Mouse (Mus musculus): Measurements from ENCODE around the gene F2r. TPM values are rescaled to one million over a fixed set of nuclear protein-coding genes. Genes with fewer than 3 reads are reported as not detected.

F2r gene
- polyA plus RNA-seq, 1 experiment from 2014 or later = 63.4 TPM

DNA sequence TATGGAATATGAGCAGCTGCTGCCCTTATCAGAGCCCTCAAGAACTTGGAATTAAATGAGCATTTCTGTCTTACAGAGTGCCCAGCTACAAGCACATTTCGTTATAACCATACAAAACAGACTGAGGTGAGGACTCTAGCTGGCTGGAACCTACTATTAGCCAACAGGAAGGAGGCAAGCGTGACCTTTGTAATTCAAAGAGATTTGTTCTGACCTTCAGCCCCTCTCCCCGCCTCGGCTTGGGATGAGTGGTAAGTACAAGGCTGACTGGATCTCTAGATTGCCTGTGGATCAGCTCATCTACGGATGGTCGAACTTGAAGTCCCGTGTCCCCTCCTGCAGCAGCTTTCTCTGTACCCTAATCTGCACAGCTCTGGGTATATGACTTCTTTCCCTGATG, 8.4 kb upstream of the F2r start:
- Histone ChIP-seq H3K4me3 (ENCODE audit: low read depth, low read length) (no peak overlapping the region), H3K27ac (replicated peaks; ENCODE audit: low read depth, low read length) (no peak overlapping the region), H3K4me1 (ENCODE audit: control insufficient read depth, insufficient read depth, low read length) (no peaks in the 10 kb centered on the region), H3K27me3 (replicated peaks; ENCODE audit: control insufficient read depth, insufficient read depth, low read length) (no peaks in the 10 kb centered on the region), H3K4me2 (ENCODE audit: low read depth, low read length) (no peak overlapping the region), H3K9ac (ENCODE audit: low read depth, low read length) (no peak overlapping the region), H3K9me3 (ENCODE audit: control insufficient read depth, low read length) (no peaks in the 10 kb centered on the region), H3K36me3 (ENCODE audit: control insufficient read depth, insufficient read depth, low read length) (peaks cover 21% of the 10 kb centered on the region)
- ATAC-seq (ENCODE audit: low read depth) = no peak
- WGBS = 58% methylated on average over 7 of the region's 7 CpGs
- no peak for DNase-seq (ENCODE audit: low spot score)

GRCm38 (mm10) chr13:95623042-95623441, 4.8 kb upstream of the F2r start:
- Histone ChIP-seq H3K4me3 (ENCODE audit: low read depth, low read length) (no peak overlapping the region), H3K4me1 (ENCODE audit: control insufficient read depth, insufficient read depth, low read length) (no peaks in the 10 kb centered on the region), H3K9ac (ENCODE audit: low read depth, low read length) (no peak overlapping the region), H3K36me3 (ENCODE audit: control insufficient read depth, insufficient read depth, low read length) (peaks cover 4% of the 10 kb centered on the region; the same call in 1 of the 2 replicates), H3K27ac (replicated peaks; ENCODE audit: low read depth, low read length) (no peak overlapping the region), H3K9me3 (ENCODE audit: control insufficient read depth, low read length) (no peaks in the 10 kb centered on the region), H3K4me2 (ENCODE audit: low read depth, low read length) (no peak overlapping the region), H3K27me3 (replicated peaks; ENCODE audit: control insufficient read depth, insufficient read depth, low read length) (no peaks in the 10 kb centered on the region)
- ATAC-seq (ENCODE audit: low read depth) (no peak), DNase-seq (ENCODE audit: low spot score) (no peak)
- WGBS = 74% methylated on average over 3 of the region's 3 CpGs

- ATAC-seq (ENCODE audit: low read depth) (no peak), DNase-seq (ENCODE audit: low spot score) (no peak)
- H3K27me3 ChIP-seq (replicated peaks; ENCODE audit: control insufficient read depth, insufficient read depth, low read length) = no peaks in the 10 kb centered on the region
- H3K4me2 ChIP-seq (ENCODE audit: low read depth, low read length) = no peak overlapping the region
- H3K36me3 ChIP-seq (ENCODE audit: control insufficient read depth, insufficient read depth, low read length) = no peaks in the 10 kb centered on the region
- no peak overlapping the region for H3K9ac ChIP-seq (ENCODE audit: low read depth, low read length)
- H3K9me3 ChIP-seq (ENCODE audit: control insufficient read depth, low read length) = no peaks in the 10 kb centered on the region
- H3K4me3 ChIP-seq (ENCODE audit: low read depth, low read length) = no peak overlapping the region
- H3K27ac ChIP-seq (replicated peaks; ENCODE audit: low read depth, low read length) = no peak overlapping the region
- WGBS = 85% methylated on average over 3 of the region's 3 CpGs
- H3K4me1 ChIP-seq (ENCODE audit: control insufficient read depth, insufficient read depth, low read length) = peaks cover 4% of the 10 kb centered on the region
These were observed 3.3 kb upstream of the F2r start for GRCm38 (mm10) chr13:95621563-95621962.

- H3K4me1 ChIP-seq (ENCODE audit: control insufficient read depth, insufficient read depth, low read length) = peaks cover 18% of the 10 kb centered on the region
- H3K9me3 ChIP-seq (ENCODE audit: control insufficient read depth, low read length) = no peaks in the 10 kb centered on the region
- H3K27ac ChIP-seq (replicated peaks; ENCODE audit: low read depth, low read length) = peak overlapping the region; percentile 78
- no peaks in the 10 kb centered on the region for H3K27me3 ChIP-seq (replicated peaks; ENCODE audit: control insufficient read depth, insufficient read depth, low read length)
- H3K36me3 ChIP-seq (ENCODE audit: control insufficient read depth, insufficient read depth, low read length) = no peaks in the 10 kb centered on the region
- peak overlapping the region; percentile 85 for H3K4me3 ChIP-seq (ENCODE audit: low read depth, low read length)
- ATAC-seq (ENCODE audit: low read depth) (no peak), DNase-seq (ENCODE audit: low spot score) (no peak)
- peak overlapping the region; percentile 76 for H3K4me2 ChIP-seq (ENCODE audit: low read depth, low read length)
- WGBS = 3% methylated on average over 13 of the region's 13 CpGs
- H3K9ac ChIP-seq (ENCODE audit: low read depth, low read length) = peak overlapping the region; percentile 93
These were observed 572 bp upstream of the F2r start for GRCm38 (mm10) chr13:95618859-95619258.

GRCm38 (mm10) chr13:95617671-95618171, 566 bp downstream of the F2r start:
- Histone ChIP-seq H3K9ac (ENCODE audit: low read depth, low read length) (peak overlapping the region; percentile 93), H3K4me3 (ENCODE audit: low read depth, low read length) (peak overlapping the region; percentile 85), H3K27ac (replicated peaks; ENCODE audit: low read depth, low read length) (peak overlapping the region; percentile 78), H3K27me3 (replicated peaks; ENCODE audit: control insufficient read depth, insufficient read depth, low read length) (no peaks in the 10 kb centered on the region), H3K4me1 (ENCODE audit: control insufficient read depth, insufficient read depth, low read length) (peaks cover 18% of the 10 kb centered on the region), H3K36me3 (ENCODE audit: control insufficient read depth, insufficient read depth, low read length) (peaks cover 3% of the 10 kb centered on the region; the same call in 1 of the 2 replicates), H3K9me3 (ENCODE audit: control insufficient read depth, low read length) (no peaks in the 10 kb centered on the region), H3K4me2 (ENCODE audit: low read depth, low read length) (peak overlapping the region; percentile 76)
- ATAC-seq (ENCODE audit: low read depth) (peak; percentile 31), DNase-seq (ENCODE audit: low spot score) (no peak)
- WGBS = 0% methylated on average over 20 of the region's 21 CpGs

DNA sequence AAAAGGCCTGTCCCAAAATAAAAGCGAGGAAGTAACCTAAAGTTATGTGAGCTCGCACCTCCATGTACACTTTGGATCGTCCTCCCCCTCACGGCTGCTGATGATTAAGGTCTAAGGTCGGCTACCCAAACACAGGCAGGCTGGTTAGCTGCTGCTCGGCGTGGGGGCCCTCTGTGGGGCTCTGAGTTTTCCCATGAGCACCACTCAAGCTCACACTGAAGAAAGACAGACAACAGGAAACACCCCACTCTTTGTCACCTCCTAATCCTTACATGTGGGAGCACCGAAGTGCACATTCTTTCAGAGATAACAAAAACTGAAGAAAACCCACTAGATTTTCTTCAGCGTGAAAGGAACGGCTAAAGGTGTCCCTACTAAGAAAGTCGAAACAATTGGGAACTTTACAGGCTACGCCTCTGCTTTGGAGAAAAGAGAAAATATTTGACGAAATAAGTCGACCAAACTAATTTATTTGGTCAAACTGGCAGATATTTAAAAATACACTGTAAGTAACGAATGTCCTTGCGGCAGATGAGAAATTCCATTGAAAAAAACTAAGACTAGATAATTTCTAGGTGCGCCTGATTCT, 1.1 kb downstream of the F2r start:
- no peaks in the 10 kb centered on the region for H3K9me3 ChIP-seq (ENCODE audit: control insufficient read depth, low read length)
- H3K4me3 ChIP-seq (ENCODE audit: low read depth, low read length) = peak overlapping the region; percentile 85
- H3K27ac ChIP-seq (replicated peaks; ENCODE audit: low read depth, low read length) = no peak overlapping the region; the same call in 1 of the 2 replicates
- WGBS = 5% methylated on average over 17 of the region's 17 CpGs
- H3K36me3 ChIP-seq (ENCODE audit: control insufficient read depth, insufficient read depth, low read length) = peaks cover 3% of the 10 kb centered on the region; the same call in 1 of the 2 replicates
- no peaks in the 10 kb centered on the region for H3K27me3 ChIP-seq (replicated peaks; ENCODE audit: control insufficient read depth, insufficient read depth, low read length)
- peak overlapping the region; percentile 76 for H3K4me2 ChIP-seq (ENCODE audit: low read depth, low read length)
- DNase-seq (ENCODE audit: low spot score) (no peak), ATAC-seq (ENCODE audit: low read depth) (no peak)
- peak overlapping the region; percentile 93 for H3K9ac ChIP-seq (ENCODE audit: low read depth, low read length)
- peaks cover 18% of the 10 kb centered on the region for H3K4me1 ChIP-seq (ENCODE audit: control insufficient read depth, insufficient read depth, low read length)

DNA sequence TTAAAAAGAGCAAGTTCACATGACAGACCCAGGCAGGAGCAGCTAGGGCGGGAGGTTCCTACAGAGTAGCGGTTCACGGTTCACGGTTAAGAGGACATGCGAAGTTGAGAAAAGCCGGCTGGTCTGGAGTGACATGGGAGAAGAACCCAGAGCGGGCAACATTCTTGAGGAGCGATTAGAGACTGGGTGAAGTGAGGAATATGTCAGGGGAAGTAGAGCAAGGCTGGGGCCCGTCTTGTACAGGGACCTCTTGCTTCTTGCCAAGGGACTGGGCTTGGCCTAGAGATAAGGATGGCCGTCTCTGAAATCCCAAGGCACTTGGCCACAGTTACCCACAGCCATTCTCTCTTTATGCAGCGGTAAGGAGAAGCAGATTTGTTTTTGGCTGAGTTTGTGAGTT, 1.8 kb downstream of the F2r start:
- Histone ChIP-seq H3K27me3 (replicated peaks; ENCODE audit: control insufficient read depth, insufficient read depth, low read length) (no peaks in the 10 kb centered on the region), H3K4me2 (ENCODE audit: low read depth, low read length) (peak overlapping the region; percentile 76), H3K4me1 (ENCODE audit: control insufficient read depth, insufficient read depth, low read length) (peaks cover 18% of the 10 kb centered on the region), H3K27ac (replicated peaks; ENCODE audit: low read depth, low read length) (no peak overlapping the region), H3K36me3 (ENCODE audit: control insufficient read depth, insufficient read depth, low read length) (peaks cover 4% of the 10 kb centered on the region; the same call in 1 of the 2 replicates), H3K9ac (ENCODE audit: low read depth, low read length) (peak overlapping the region; percentile 93), H3K4me3 (ENCODE audit: low read depth, low read length) (peak overlapping the region; percentile 85), H3K9me3 (ENCODE audit: control insufficient read depth, low read length) (no peaks in the 10 kb centered on the region)
- ATAC-seq (ENCODE audit: low read depth) = no peak
- 40% methylated on average over 11 of the region's 11 CpGs for whole genome bisulfite sequencing
- DNase-seq (ENCODE audit: low spot score) = no peak

DNA sequence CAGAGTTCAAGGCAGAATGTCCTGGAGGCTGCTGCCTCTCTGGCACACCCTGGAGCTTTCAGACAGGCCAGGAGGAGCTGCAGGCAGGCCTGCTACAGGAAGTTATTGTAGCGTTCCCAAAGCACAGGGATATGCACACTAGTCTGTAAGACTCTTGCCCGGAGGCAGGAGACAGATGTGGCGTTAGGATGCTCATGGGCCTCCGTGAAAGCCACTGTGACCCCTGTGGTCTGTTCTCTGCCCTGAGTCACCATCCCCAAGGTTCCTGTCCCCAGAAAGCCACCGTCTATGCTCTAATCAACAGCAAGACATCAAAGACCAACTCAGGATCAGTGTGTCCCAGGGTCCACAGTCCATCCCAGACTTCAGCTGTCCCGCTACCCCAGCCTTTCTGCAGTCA, 3.5 kb downstream of the F2r start:
- Histone ChIP-seq H3K27ac (replicated peaks; ENCODE audit: low read depth, low read length) (no peak overlapping the region), H3K4me1 (ENCODE audit: control insufficient read depth, insufficient read depth, low read length) (peaks cover 18% of the 10 kb centered on the region), H3K4me2 (ENCODE audit: low read depth, low read length) (0 out of 2 replicates have a peak overlapping the region, but pooled peaks have one; percentile 2), H3K27me3 (replicated peaks; ENCODE audit: control insufficient read depth, insufficient read depth, low read length) (no peaks in the 10 kb centered on the region), H3K9me3 (ENCODE audit: control insufficient read depth, low read length) (no peaks in the 10 kb centered on the region), H3K9ac (ENCODE audit: low read depth, low read length) (no peak overlapping the region), H3K36me3 (ENCODE audit: control insufficient read depth, insufficient read depth, low read length) (peaks cover 6% of the 10 kb centered on the region; the same call in 1 of the 2 replicates), H3K4me3 (ENCODE audit: low read depth, low read length) (no peak overlapping the region)
- DNase-seq (ENCODE audit: low spot score) (no peak), ATAC-seq (ENCODE audit: low read depth) (no peak)
- 44% methylated on average over 6 of the region's 6 CpGs for WGBS

DNA sequence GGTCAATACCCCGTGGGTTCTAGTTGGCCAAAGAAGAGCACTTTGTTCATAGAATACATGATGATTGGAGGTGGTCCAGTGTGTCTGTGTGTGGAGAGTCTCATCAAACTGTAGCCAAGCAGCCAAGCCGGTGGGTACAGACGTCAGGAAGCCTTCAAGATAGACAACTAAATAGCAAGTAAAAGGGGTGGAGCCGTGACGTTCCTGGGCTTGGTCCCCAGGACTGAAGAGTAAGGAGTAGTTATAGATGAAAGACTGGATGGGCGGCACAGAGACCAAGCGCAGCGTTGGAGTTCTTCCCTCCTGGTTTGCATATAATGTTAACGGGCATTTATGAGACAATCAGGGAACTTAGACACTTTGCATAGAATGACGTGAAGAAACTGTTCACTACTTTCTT, 6.0 kb downstream of the F2r start:
- H3K9ac ChIP-seq (ENCODE audit: low read depth, low read length) = no peak overlapping the region
- no peak overlapping the region for H3K4me2 ChIP-seq (ENCODE audit: low read depth, low read length)
- ATAC-seq (ENCODE audit: low read depth) (no peak), DNase-seq (ENCODE audit: low spot score) (no peak)
- peaks cover 18% of the 10 kb centered on the region for H3K4me1 ChIP-seq (ENCODE audit: control insufficient read depth, insufficient read depth, low read length)
- no peak overlapping the region for H3K4me3 ChIP-seq (ENCODE audit: low read depth, low read length)
- 85% methylated on average over 10 of the region's 10 CpGs for WGBS
- no peaks in the 10 kb centered on the region for H3K27me3 ChIP-seq (replicated peaks; ENCODE audit: control insufficient read depth, insufficient read depth, low read length)
- H3K36me3 ChIP-seq (ENCODE audit: control insufficient read depth, insufficient read depth, low read length) = peaks cover 10% of the 10 kb centered on the region
- no peak overlapping the region for H3K27ac ChIP-seq (replicated peaks; ENCODE audit: low read depth, low read length)
- 0 out of 2 replicates have a peak, but pooled peaks cover 4% of the 10 kb centered on the region for H3K9me3 ChIP-seq (ENCODE audit: control insufficient read depth, low read length)
